Mouse (Mus musculus): Measurements from ENCODE around the gene Vmn1r26.
"Not testable (repeated sequence)": the region's sequence is repeated elsewhere in the genome, so short reads cannot be mapped to it uniquely, and the experiment has no call there.

The Vmn1r26 gene

GRCm38 (mm10) chr6:58015059-58015458 is at the start of gene Vmn1r26:
Vmn1r26 (minus strand) TSS chr6:58015159.
- DNase-seq (ENCODE audit: low spot score in 2 of 2), result no peak

- DNase-seq (ENCODE audit: low spot score in 2 of 2), result no peak
Measured at GRCm38 (mm10) chr6:58044025-58044424, 29.1 kb upstream of the Vmn1r26 start.

GRCm38 (mm10) chr6:58017478-58017877 is 2.5 kb upstream of the Vmn1r26 start:
- not testable (repeated sequence) for DNase-seq (ENCODE audit: low spot score in 2 of 2)

GRCm38 (mm10) chr6:57980710-57981109 is 34.2 kb downstream of the Vmn1r26 start, which contains the start of gene Vmn1r25:
Vmn1r25 (minus strand) TSS chr6:57980810.
- no peak for DNase-seq (ENCODE audit: low spot score in 2 of 2)

GRCm38 (mm10) chr6:57961403-57961802 is 53.6 kb downstream of the Vmn1r26 start, which contains the start of gene Vmn1r24:
Vmn1r24 (minus strand) TSS chr6:57961503.
- DNase-seq (ENCODE audit: low spot score in 2 of 2), result not testable (repeated sequence)
